Mouse (Mus musculus): ENCODE results near the gene Prkca. TPM values are rescaled to one million over a fixed set of nuclear protein-coding genes. Genes with fewer than 3 reads are reported as not detected.
A peak's percentile ranks its signal among the peaks of the same experiment; 100 is the strongest.

Prkca gene
- polyA plus RNA-seq, 1 experiment: 2.8 TPM

DNA sequence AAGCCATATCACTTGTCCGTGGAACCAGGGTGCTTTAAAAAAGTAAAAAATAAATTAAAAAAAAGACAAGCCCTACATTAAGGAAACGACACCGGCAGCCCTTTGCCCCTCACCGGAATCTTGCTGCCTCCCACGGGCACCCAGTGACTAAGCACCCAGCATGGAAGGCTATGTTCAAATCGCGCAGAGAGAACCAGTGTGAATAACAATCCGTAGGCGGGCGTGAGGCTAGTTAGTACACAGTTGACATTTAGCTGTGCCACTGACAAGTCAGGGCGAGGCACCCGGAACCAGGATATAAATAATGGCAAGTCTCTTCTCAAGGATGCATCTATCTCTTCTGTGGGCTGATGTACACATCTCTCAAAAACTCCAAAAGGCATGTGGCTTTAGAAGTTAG lies 304.7 kb downstream of the Prkca start:
- Histone ChIP-seq H3K27me3 (ENCODE audit: control insufficient read depth, insufficient read depth, low read length, poor library complexity, severe bottlenecking) (no peaks in the 10 kb centered on the region), H3K27ac (ENCODE audit: insufficient read depth, low read length) (no peak overlapping the region), H3K9ac (ENCODE audit: low read depth, poor library complexity, severe bottlenecking) (no peak overlapping the region), H3K4me3 (ENCODE audit: low read depth, low read length) (no peak overlapping the region), H3K36me3 (ENCODE audit: control insufficient read depth, insufficient read depth, low read length, poor library complexity, severe bottlenecking) (no peaks in the 10 kb centered on the region), H3K4me1 (ENCODE audit: control insufficient read depth, insufficient read depth, low read length) (no peaks in the 10 kb centered on the region), H3K9me3 (replicated peaks; ENCODE audit: control insufficient read depth, insufficient read depth, low read length, poor library complexity, severe bottlenecking) (no peaks in the 10 kb centered on the region)
- no peak for TF ChIP-seq CTCF (IDR thresholded peaks at IDR 0.05; ENCODE audit: low read depth, low read length)

DNA sequence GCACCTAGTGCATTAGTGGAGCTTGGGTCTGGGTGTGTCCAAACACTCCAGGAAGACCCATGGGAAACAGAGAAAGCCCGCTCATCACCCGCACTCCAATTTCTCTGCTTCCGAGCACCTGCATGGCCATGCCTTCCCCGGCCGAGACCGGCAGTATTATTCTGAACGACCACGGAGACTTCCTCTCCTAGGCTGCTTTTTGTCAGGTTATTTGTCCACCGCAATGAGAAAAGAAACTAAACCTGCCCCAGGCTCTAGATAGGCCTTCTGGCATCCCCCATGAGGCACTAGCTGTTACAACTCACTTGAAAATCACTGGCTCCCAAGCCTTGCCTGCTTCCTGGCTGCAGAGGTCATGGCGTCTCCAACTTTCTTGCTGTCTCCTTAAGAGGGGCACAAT lies 307.4 kb downstream of the Prkca start:
- no peaks in the 10 kb centered on the region for H3K36me3 ChIP-seq (ENCODE audit: control insufficient read depth, insufficient read depth, low read length, poor library complexity, severe bottlenecking)
- no peak overlapping the region for H3K4me3 ChIP-seq (ENCODE audit: low read depth, low read length)
- H3K4me1 ChIP-seq (ENCODE audit: control insufficient read depth, insufficient read depth, low read length): no peaks in the 10 kb centered on the region
- no peaks in the 10 kb centered on the region for H3K9me3 ChIP-seq (replicated peaks; ENCODE audit: control insufficient read depth, insufficient read depth, low read length, poor library complexity, severe bottlenecking)
- H3K27ac ChIP-seq (ENCODE audit: insufficient read depth, low read length): no peak overlapping the region
- no peak overlapping the region for H3K9ac ChIP-seq (ENCODE audit: low read depth, poor library complexity, severe bottlenecking)
- no peak for TF ChIP-seq POLR2A (IDR thresholded peaks at IDR 0.05; ENCODE audit: insufficient read depth, low read length)
- TF ChIP-seq CTCF (IDR thresholded peaks at IDR 0.05; ENCODE audit: low read depth, low read length): no peak
- no peak for TF ChIP-seq EP300 (IDR thresholded peaks at IDR 0.05; ENCODE audit: insufficient read depth, low read depth, low read length)
- no peaks in the 10 kb centered on the region for H3K27me3 ChIP-seq (ENCODE audit: control insufficient read depth, insufficient read depth, low read length, poor library complexity, severe bottlenecking)

DNA sequence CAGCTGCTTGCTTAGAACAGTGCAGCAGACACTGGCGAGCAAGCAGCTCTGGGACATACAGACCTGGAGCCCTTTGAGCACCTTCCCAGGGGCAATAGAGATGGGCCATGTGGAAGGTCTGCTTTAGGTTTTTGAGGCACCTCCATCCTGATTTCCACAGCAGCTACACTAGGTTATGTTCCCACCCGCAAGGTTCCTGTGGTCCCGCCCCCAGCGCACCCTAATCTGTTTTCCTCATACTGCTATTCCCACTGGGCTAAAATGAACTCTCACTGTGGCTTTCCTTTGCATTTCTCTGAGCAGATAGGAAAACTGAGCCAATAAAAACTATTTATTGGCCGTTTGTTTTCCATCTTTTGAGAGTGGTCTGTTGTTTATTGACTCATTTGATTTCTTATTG lies 308.0 kb downstream of the Prkca start:
- no peak for TF ChIP-seq EP300 (IDR thresholded peaks at IDR 0.05; ENCODE audit: insufficient read depth, low read depth, low read length)
- TF ChIP-seq POLR2A (IDR thresholded peaks at IDR 0.05; ENCODE audit: insufficient read depth, low read length): no peak
- no peak for TF ChIP-seq CTCF (IDR thresholded peaks at IDR 0.05; ENCODE audit: low read depth, low read length)

DNA sequence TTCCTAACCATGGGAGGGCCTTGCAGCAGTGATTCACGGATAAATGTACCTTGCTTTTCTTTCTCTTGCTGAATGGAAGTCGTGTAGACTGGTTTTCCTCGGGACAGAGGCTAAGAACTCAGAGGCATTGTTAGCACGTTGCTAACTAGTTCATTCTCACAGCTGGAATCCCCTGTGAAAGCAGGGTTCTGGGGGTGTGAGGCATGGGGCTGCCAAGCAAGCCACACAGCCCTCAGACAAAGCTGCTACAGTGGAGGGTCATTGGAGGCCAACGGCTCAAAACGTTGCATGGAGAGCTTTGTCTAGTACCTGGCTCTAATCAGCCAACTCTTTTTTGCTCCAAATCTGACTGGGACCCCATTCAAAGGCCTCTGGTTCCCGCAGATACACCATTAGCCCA lies 309.4 kb downstream of the Prkca start:
- Histone ChIP-seq H3K4me1 (ENCODE audit: control insufficient read depth, insufficient read depth, low read length) (no peaks in the 10 kb centered on the region), H3K9me3 (replicated peaks; ENCODE audit: control insufficient read depth, insufficient read depth, low read length, poor library complexity, severe bottlenecking) (no peaks in the 10 kb centered on the region), H3K27me3 (ENCODE audit: control insufficient read depth, insufficient read depth, low read length, poor library complexity, severe bottlenecking) (no peaks in the 10 kb centered on the region), H3K9ac (ENCODE audit: low read depth, poor library complexity, severe bottlenecking) (no peak overlapping the region), H3K36me3 (ENCODE audit: control insufficient read depth, insufficient read depth, low read length, poor library complexity, severe bottlenecking) (no peaks in the 10 kb centered on the region), H3K4me3 (ENCODE audit: low read depth, low read length) (no peak overlapping the region), H3K27ac (ENCODE audit: insufficient read depth, low read length) (no peak overlapping the region)
- TF ChIP-seq POLR2A (IDR thresholded peaks at IDR 0.05; ENCODE audit: insufficient read depth, low read length): no peak
- TF ChIP-seq CTCF (IDR thresholded peaks at IDR 0.05; ENCODE audit: low read depth, low read length): no peak
- TF ChIP-seq EP300 (IDR thresholded peaks at IDR 0.05; ENCODE audit: insufficient read depth, low read depth, low read length): no peak

More for the DNA sequence above, 308.0 kb downstream of the Prkca start:
- no peaks in the 10 kb centered on the region for H3K27me3 ChIP-seq (ENCODE audit: control insufficient read depth, insufficient read depth, low read length, poor library complexity, severe bottlenecking)
- H3K27ac ChIP-seq (ENCODE audit: insufficient read depth, low read length): no peak overlapping the region
- H3K9me3 ChIP-seq (replicated peaks; ENCODE audit: control insufficient read depth, insufficient read depth, low read length, poor library complexity, severe bottlenecking): no peaks in the 10 kb centered on the region
- no peaks in the 10 kb centered on the region for H3K36me3 ChIP-seq (ENCODE audit: control insufficient read depth, insufficient read depth, low read length, poor library complexity, severe bottlenecking)
- H3K9ac ChIP-seq (ENCODE audit: low read depth, poor library complexity, severe bottlenecking): no peak overlapping the region
- no peaks in the 10 kb centered on the region for H3K4me1 ChIP-seq (ENCODE audit: control insufficient read depth, insufficient read depth, low read length)
- H3K4me3 ChIP-seq (ENCODE audit: low read depth, low read length): no peak overlapping the region

DNA sequence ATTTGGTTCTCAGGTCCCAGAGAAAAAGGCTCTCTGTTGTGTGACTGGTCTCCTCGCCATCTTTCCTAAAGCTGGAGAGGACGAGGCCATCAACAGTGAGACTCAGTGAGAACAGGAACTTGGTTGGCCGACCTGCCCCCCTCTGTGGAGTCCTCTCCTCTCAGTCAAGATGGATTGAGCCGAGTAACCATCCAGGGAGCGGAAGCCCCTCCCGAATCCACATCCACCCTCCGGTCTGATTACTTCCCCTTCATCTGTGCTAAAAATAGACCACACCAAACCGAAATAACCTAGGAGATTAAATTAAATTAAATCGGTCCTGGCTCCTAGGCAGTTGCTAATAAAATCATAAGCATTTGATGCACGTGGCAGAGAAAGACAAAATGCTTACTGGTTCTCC lies 311.2 kb downstream of the Prkca start:
- Histone ChIP-seq H3K27me3 (ENCODE audit: control insufficient read depth, insufficient read depth, low read length, poor library complexity, severe bottlenecking) (no peaks in the 10 kb centered on the region), H3K9ac (ENCODE audit: low read depth, poor library complexity, severe bottlenecking) (no peak overlapping the region), H3K27ac (ENCODE audit: insufficient read depth, low read length) (no peak overlapping the region), H3K4me1 (ENCODE audit: control insufficient read depth, insufficient read depth, low read length) (no peaks in the 10 kb centered on the region), H3K9me3 (replicated peaks; ENCODE audit: control insufficient read depth, insufficient read depth, low read length, poor library complexity, severe bottlenecking) (no peaks in the 10 kb centered on the region), H3K4me3 (ENCODE audit: low read depth, low read length) (no peak overlapping the region), H3K36me3 (ENCODE audit: control insufficient read depth, insufficient read depth, low read length, poor library complexity, severe bottlenecking) (no peaks in the 10 kb centered on the region)
- TF ChIP-seq CTCF (IDR thresholded peaks at IDR 0.05; ENCODE audit: low read depth, low read length) (no peak), POLR2A (IDR thresholded peaks at IDR 0.05; ENCODE audit: insufficient read depth, low read length) (no peak), EP300 (IDR thresholded peaks at IDR 0.05; ENCODE audit: insufficient read depth, low read depth, low read length) (no peak)

DNA sequence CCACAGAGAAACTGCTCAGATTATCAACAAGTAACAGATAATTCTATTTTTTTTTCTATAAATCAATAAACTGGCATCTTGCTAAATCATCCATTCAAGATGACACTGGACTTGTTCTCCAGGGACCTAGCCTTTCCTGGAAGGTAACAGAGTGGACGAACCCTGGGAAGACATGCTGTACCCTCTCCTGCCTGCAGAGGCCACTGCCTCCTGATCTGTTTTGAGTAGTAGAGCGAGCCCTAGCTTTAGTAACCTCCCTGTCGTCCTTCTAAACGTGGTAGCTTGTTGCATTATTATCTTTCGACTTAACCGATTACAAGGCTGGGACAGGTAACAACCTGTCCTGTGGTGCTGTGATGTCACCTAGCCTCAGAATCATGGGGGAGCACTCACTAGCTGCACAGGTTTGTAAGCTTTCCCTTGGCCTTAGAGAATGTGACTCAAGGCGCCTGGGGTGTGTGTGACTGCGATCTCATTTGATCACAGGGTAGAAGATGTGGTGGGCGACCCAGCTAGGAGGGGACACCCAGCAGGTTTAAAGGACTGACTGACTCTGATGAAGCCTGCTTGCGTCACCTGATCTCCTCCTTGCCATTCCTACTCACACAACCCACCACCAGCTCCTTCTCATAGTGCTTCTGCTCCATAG lies 312.6 kb downstream of the Prkca start:
- TF ChIP-seq CTCF (IDR thresholded peaks at IDR 0.05; ENCODE audit: low read depth, low read length): peak; percentile 42
- TF ChIP-seq POLR2A (IDR thresholded peaks at IDR 0.05; ENCODE audit: insufficient read depth, low read length): no peak
- TF ChIP-seq EP300 (IDR thresholded peaks at IDR 0.05; ENCODE audit: insufficient read depth, low read depth, low read length): no peak
- Histone ChIP-seq H3K9ac (ENCODE audit: low read depth, poor library complexity, severe bottlenecking) (no peak overlapping the region), H3K36me3 (ENCODE audit: control insufficient read depth, insufficient read depth, low read length, poor library complexity, severe bottlenecking) (no peaks in the 10 kb centered on the region), H3K27me3 (ENCODE audit: control insufficient read depth, insufficient read depth, low read length, poor library complexity, severe bottlenecking) (no peaks in the 10 kb centered on the region), H3K4me3 (ENCODE audit: low read depth, low read length) (no peak overlapping the region), H3K4me1 (ENCODE audit: control insufficient read depth, insufficient read depth, low read length) (no peaks in the 10 kb centered on the region), H3K27ac (ENCODE audit: insufficient read depth, low read length) (no peak overlapping the region), H3K9me3 (replicated peaks; ENCODE audit: control insufficient read depth, insufficient read depth, low read length, poor library complexity, severe bottlenecking) (no peaks in the 10 kb centered on the region)
